Mouse (Mus musculus) olfactory bulb, adult 2 months (tissue): Measurements from ENCODE around the gene Specc1.

Source experiments
- CTCF ChIP-seq: fragments of 200-500 bp; IDR thresholded peaks from 2 replicates; pipeline ENCODE4 v1.5.1; 2012; ENCODE audit warnings: low read depth, mild to moderate bottlenecking, low read length, moderate library complexity; ENCODE audit not compliant: insufficient read depth
- POLR2A ChIP-seq: fragments of 200-500 bp; IDR thresholded peaks from 2 replicates; pipeline ENCODE4 v1.6.1; 2012; ENCODE audit warnings: mild to moderate bottlenecking, low read depth, low read length, moderate library complexity; ENCODE audit not compliant: insufficient read depth

DNA sequence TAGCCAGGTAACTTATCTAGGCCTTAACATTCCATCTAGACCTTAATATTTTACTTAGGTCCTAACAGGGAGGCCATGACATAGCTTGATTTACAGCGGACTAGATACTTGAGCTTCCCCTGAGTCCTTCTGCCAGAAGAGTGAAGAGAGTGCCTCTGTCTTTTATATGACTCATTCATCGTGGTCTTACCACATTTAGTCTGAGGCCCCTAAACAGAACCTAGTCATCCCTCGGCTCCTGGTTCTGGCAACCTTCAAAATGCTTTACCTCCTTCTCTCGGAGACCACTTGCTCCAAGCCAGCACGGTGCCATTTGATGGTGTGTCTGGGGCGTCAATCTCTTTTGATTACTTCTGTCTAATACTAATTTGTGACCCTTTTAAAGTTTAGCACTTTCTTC, 133.8 kb downstream of the Specc1 start:
- TF ChIP-seq POLR2A (no peak), CTCF (no peak)
